Mouse (Mus musculus) MEL (cell line): ENCODE results near the gene Chil1. TPM values are rescaled to one million over a fixed set of nuclear protein-coding genes. Genes with fewer than 3 reads are reported as not detected.

Source experiments
- DNase-seq: peaks from one replicate; pipeline ENCODE4 v3.0.0; 2011; ENCODE audit warnings: low read depth, low spot score
- H3K27ac ChIP-seq: 2 replicates; pipeline ENCODE4 v1.5.1; 2012; ENCODE audit warnings: low read depth, mild to moderate bottlenecking, control low read depth, low read length, moderate library complexity; ENCODE audit not compliant: control insufficient read depth
- H3K27me3 ChIP-seq, 2 experiments: fragments of 150-350 bp in 1 of 2; sonication (generic) in 1 of 2; 2 replicates each; pipeline ENCODE4 v1.6.1; 2012; ENCODE audit warnings: low read length in 2 of 2, mild to moderate bottlenecking in 2 of 2, improper control_type of control experiment in 1 of 2, moderate library complexity in 1 of 2; ENCODE audit not compliant: insufficient read depth in 2 of 2, control insufficient read depth in 1 of 2
- H3K36me3 ChIP-seq, 2 experiments: 2 replicates each; pipeline ENCODE4 v1.6.1; 2012 to 2014; ENCODE audit warnings: low read length in 2 of 2, improper control_type of control experiment in 1 of 2, inconsistent platforms in 1 of 2, mild to moderate bottlenecking in 1 of 2; ENCODE audit not compliant: insufficient read depth in 2 of 2, control insufficient read depth in 1 of 2
- H3K4me1 ChIP-seq, 2 experiments: fragments of 150-350 bp in 1 of 2; sonication (generic) in 1 of 2; 2 replicates each; pipeline ENCODE4 v1.6.1; 2012; ENCODE audit warnings: low read length in 2 of 2, improper control_type of control experiment in 1 of 2, mild to moderate bottlenecking in 1 of 2; ENCODE audit not compliant: insufficient read depth in 2 of 2, control insufficient read depth in 1 of 2
- H3K4me3 ChIP-seq, 2 experiments: fragments of 150-350 bp in 1 of 2; sonication (generic) in 1 of 2; 2 replicates each; pipeline ENCODE4 v1.5.1; 2012; ENCODE audit warnings: low read depth in 2 of 2, low read length in 2 of 2, mild to moderate bottlenecking in 2 of 2, moderate library complexity in 2 of 2, control low read depth in 1 of 2, improper control_type of control experiment in 1 of 2; ENCODE audit not compliant: control insufficient read depth in 1 of 2, insufficient read depth in 1 of 2
- H3K79me2 ChIP-seq: 2 replicates; pipeline ENCODE4 v1.6.1; 2012; ENCODE audit warnings: mild to moderate bottlenecking, low read length, moderate library complexity; ENCODE audit not compliant: control insufficient read depth, poor library complexity, insufficient read depth
- H3K9ac ChIP-seq: 2 replicates; pipeline ENCODE4 v1.6.1; 2012; ENCODE audit warnings: low read depth, mild to moderate bottlenecking, control low read depth, low read length, moderate library complexity; ENCODE audit not compliant: control insufficient read depth, poor library complexity, severe bottlenecking
- H3K9me3 ChIP-seq: fragments of 150-350 bp; sonication (generic); replicated peaks from 2 replicates; pipeline ENCODE4 v1.6.1; 2012; ENCODE audit warnings: mild to moderate bottlenecking, low read length, improper control_type of control experiment, moderate library complexity; ENCODE audit not compliant: insufficient read depth
- BHLHE40 ChIP-seq: IDR thresholded peaks from 2 replicates; pipeline ENCODE4 v1.6.1; 2012; ENCODE audit warnings: low read depth, mild to moderate bottlenecking, inconsistent platforms, low read length, improper control_type of control experiment, borderline replicate concordance
- CHD1 ChIP-seq: IDR thresholded peaks from 2 replicates; pipeline ENCODE4 v1.6.1; 2012; ENCODE audit warnings: low read depth, mild to moderate bottlenecking, inconsistent platforms, low read length, improper control_type of control experiment
- CTCF ChIP-seq, 3 experiments: IDR thresholded peaks in 2 of 3; conservative IDR thresholded peaks in 1 of 3; 2 replicates each; pipeline ENCODE4 v1.5.1; 2011 to 2012; ENCODE audit warnings: low read length in 3 of 3, low read depth in 2 of 3, mild to moderate bottlenecking in 2 of 3, improper control_type of control experiment in 1 of 3, inconsistent platforms in 1 of 3, mixed read lengths in 1 of 3, moderate library complexity in 1 of 3; ENCODE audit not compliant: control insufficient read depth in 1 of 3, insufficient read depth in 1 of 3, poor library complexity in 1 of 3, severe bottlenecking in 1 of 3
- E2F4 ChIP-seq: IDR thresholded peaks from 2 replicates; pipeline ENCODE4 v1.6.1; 2011; ENCODE audit warnings: low read depth, low read length, improper control_type of control experiment, borderline replicate concordance
- ELF1 ChIP-seq: IDR thresholded peaks from 2 replicates; pipeline ENCODE4 v1.6.1; 2014; ENCODE audit warnings: low read depth, mild to moderate bottlenecking, inconsistent platforms, low read length, improper control_type of control experiment, moderate library complexity
- ETS1 ChIP-seq: IDR thresholded peaks from 2 replicates; pipeline ENCODE4 v1.6.1; 2012; ENCODE audit warnings: low read depth, mild to moderate bottlenecking, inconsistent platforms, low read length, improper control_type of control experiment, moderate library complexity
- GATA1 ChIP-seq: IDR thresholded peaks from 2 replicates; pipeline ENCODE4 v1.6.1; 2011; ENCODE audit warnings: low read depth, low read length, improper control_type of control experiment
- JUND ChIP-seq: IDR thresholded peaks from 2 replicates; pipeline ENCODE4 v1.6.1; 2011; ENCODE audit warnings: low read depth, mild to moderate bottlenecking, improper control_type of control experiment, low read length
- KAT2A ChIP-seq: conservative IDR thresholded peaks from 2 replicates; pipeline ENCODE4 v1.6.1; 2012; ENCODE audit warnings: low read depth, low read length, improper control_type of control experiment, inconsistent platforms
- MAFK ChIP-seq: IDR thresholded peaks from 2 replicates; pipeline ENCODE4 v1.6.1; 2011; ENCODE audit warnings: low read depth, mild to moderate bottlenecking, low read length, improper control_type of control experiment, borderline replicate concordance
- MAZ ChIP-seq: IDR thresholded peaks from 2 replicates; pipeline ENCODE4 v1.6.1; 2012; ENCODE audit warnings: low read depth, mild to moderate bottlenecking, inconsistent platforms, low read length, improper control_type of control experiment
- MXI1 ChIP-seq: IDR thresholded peaks from 2 replicates; pipeline ENCODE4 v1.6.1; 2011; ENCODE audit warnings: mild to moderate bottlenecking, low read depth, low read length, improper control_type of control experiment
- NRF1 ChIP-seq: IDR thresholded peaks from 2 replicates; pipeline ENCODE4 v1.6.1; 2014; ENCODE audit warnings: low read depth, mild to moderate bottlenecking, inconsistent platforms, low read length, improper control_type of control experiment, moderate library complexity; ENCODE audit not compliant: poor library complexity, insufficient read depth, severe bottlenecking
- POLR2A ChIP-seq, 2 experiments: IDR thresholded peaks; 2 replicates each; pipeline ENCODE4 v1.6.1; 2011 to 2012; ENCODE audit warnings: low read length in 2 of 2, mild to moderate bottlenecking in 2 of 2, control low read depth in 1 of 2, improper control_type of control experiment in 1 of 2, low read depth in 1 of 2, moderate library complexity in 1 of 2; ENCODE audit not compliant: control insufficient read depth in 1 of 2, insufficient read depth in 1 of 2, poor library complexity in 1 of 2
- POLR2AphosphoS5 ChIP-seq: IDR thresholded peaks from 2 replicates; pipeline ENCODE4 v1.6.1; 2012; ENCODE audit warnings: low read depth, borderline replicate concordance, mild to moderate bottlenecking, inconsistent platforms, low read length, moderate library complexity, mixed read lengths
- RAD21 ChIP-seq: IDR thresholded peaks from 2 replicates; pipeline ENCODE4 v1.6.1; 2011; ENCODE audit warnings: mild to moderate bottlenecking, low read depth, low read length, improper control_type of control experiment
- RCOR1 ChIP-seq: IDR thresholded peaks from 2 replicates; pipeline ENCODE4 v1.6.1; 2012; ENCODE audit warnings: low read depth, mild to moderate bottlenecking, inconsistent platforms, low read length, improper control_type of control experiment
- SIN3A ChIP-seq: IDR thresholded peaks from 2 replicates; pipeline ENCODE4 v1.6.1; 2012; ENCODE audit warnings: low read length, improper control_type of control experiment, inconsistent platforms
- SMC3 ChIP-seq: IDR thresholded peaks from 2 replicates; pipeline ENCODE4 v1.6.1; 2011; ENCODE audit warnings: low read depth, low read length, improper control_type of control experiment
- TBP ChIP-seq: IDR thresholded peaks from 2 replicates; pipeline ENCODE4 v1.8.0; 2011; ENCODE audit warnings: low read depth, low read length, improper control_type of control experiment
- USF1 ChIP-seq: IDR thresholded peaks from 2 replicates; pipeline ENCODE4 v1.6.1; 2014; ENCODE audit warnings: low read depth, mild to moderate bottlenecking, inconsistent platforms, low read length, improper control_type of control experiment, moderate library complexity
- ZNF384 ChIP-seq: IDR thresholded peaks from 2 replicates; pipeline ENCODE4 v1.6.1; 2012; ENCODE audit warnings: low read depth, mild to moderate bottlenecking, inconsistent platforms, low read length, improper control_type of control experiment
- polyA plus RNA-seq, 2 experiments: library from polyadenylated mRNA; stranded (reverse) in 1 of 2; unstranded in 1 of 2; fragments of >175 nt in 1 of 2; fragments of >200 nt in 1 of 2; gene quantifications; 2 replicates each; pipeline versions ENCODE4 v1.2.1 to v1.2.4; 2012; ENCODE audit warnings: low replicate concordance in 2 of 2, low read depth in 1 of 2; ENCODE audit not compliant: insufficient read length in 2 of 2, insufficient read depth in 1 of 2, missing spikeins in 1 of 2
- total RNA-seq: library from RNA; depleted of rRNA; stranded (reverse); fragments of 300-350 nt; gene quantifications from 2 replicates; pipeline ENCODE4 v1.2.3, GENCODE M21; 2012

The Chil1 gene
- total and polyA plus RNA-seq, 3 experiments = not detected

DNA sequence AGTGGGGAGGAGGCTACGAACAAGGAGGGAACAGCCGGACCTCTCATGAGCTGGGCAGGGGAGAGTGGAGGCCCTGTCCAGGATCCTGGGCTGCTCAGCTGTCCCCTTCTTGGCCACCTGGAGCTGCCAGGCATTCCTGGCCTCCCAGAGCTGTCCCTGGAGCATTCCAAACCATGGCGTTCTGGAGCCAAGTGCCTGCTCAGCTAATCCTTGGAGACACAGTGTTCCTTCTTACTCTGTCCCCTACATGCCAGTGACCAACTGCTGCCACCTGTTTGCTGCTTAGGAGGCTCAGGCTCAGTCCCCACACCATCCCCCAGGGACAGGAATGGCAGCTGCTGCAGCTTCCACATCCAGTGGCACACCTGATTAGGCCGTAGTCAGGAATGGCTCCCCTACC is 14.0 kb downstream of the Chil1 start:
- Histone ChIP-seq H3K4me3 (peak overlapping the region in 1 of 2 experiments; percentile 6; a peak in 1 of 4 replicates), H3K4me1 (peaks cover 0 to 13% of the 10 kb centered on the region in 2 experiments; a peak in 2 of 4 replicates), H3K79me2 (no peaks in the 10 kb centered on the region), H3K9me3 (no peaks in the 10 kb centered on the region), H3K9ac (0 out of 2 replicates have a peak overlapping the region, but pooled peaks have one; percentile 10), H3K27ac (no peak overlapping the region), H3K27me3 (no peaks in the 10 kb centered on the region), H3K36me3 (peaks cover 0 to 4% of the 10 kb centered on the region in 2 experiments; a peak in 1 of 4 replicates)
- TF ChIP-seq E2F4 = no peak
- TF ChIP-seq TBP = no peak
- no peak for TF ChIP-seq MAZ
- no peak for TF ChIP-seq RCOR1
- no peak for TF ChIP-seq NRF1
- TF ChIP-seq JUND = no peak
- TF ChIP-seq CHD1 = no peak
- TF ChIP-seq POLR2A (IDR thresholded peaks at IDR 0.05; ENCODE audit: control insufficient read depth in 1 of 2, insufficient read depth in 1 of 2, low read depth in 1 of 2, low read length in 2 of 2, poor library complexity in 1 of 2) = no peak
- TF ChIP-seq POLR2AphosphoS5 = no peak
- TF ChIP-seq ZNF384 = no peak
- no peak for TF ChIP-seq MAFK
- TF ChIP-seq USF1 = no peak
- TF ChIP-seq RAD21 = no peak
- TF ChIP-seq MXI1 = no peak
- no peak for TF ChIP-seq KAT2A
- no peak for TF ChIP-seq GATA1
- no peak for TF ChIP-seq BHLHE40
- no peak for TF ChIP-seq ELF1
- DNase-seq = no peak

DNA sequence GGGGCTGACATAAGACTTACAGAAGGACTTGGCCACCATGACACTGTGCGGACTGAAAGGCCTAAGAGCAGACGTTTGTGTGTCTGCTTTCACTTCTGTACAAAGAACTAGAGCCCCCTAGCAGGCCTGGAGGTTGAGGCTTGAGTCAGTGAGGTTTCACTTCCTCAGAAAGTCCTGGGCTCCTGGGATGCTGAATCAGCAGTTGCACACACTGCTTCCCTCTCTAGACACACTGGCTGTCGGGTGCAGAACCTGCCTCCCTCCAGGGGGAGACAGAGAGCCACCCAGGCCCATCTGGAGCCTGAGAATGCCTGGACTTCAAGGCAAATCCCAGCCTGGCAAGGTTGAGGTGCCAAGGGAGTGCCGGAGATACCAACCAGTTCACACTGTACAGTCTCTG is 14.4 kb downstream of the Chil1 start:
- no peak overlapping the region for H3K27ac ChIP-seq
- peak; percentile 83 for DNase-seq
- no peaks in the 10 kb centered on the region for H3K9me3 ChIP-seq
- no peak overlapping the region for H3K9ac ChIP-seq
- peak overlapping the region in 1 of 2 experiments; percentile 6; a peak in 1 of 4 replicates for H3K4me3 ChIP-seq
- no peaks in the 10 kb centered on the region for H3K79me2 ChIP-seq
- TF ChIP-seq SMC3 = peak; percentile 49
- TF ChIP-seq MAFK = peak; percentile 98
- peak; percentile 27 for TF ChIP-seq RAD21
- TF ChIP-seq ETS1 = no peak
- no peak for TF ChIP-seq SIN3A
- peak; percentile 65 to 82 (median 72) for TF ChIP-seq CTCF (IDR thresholded peaks at IDR 0.05 in 2 of 3, conservative IDR thresholded peaks at IDR 0.05 in 1 of 3; ENCODE audit: control insufficient read depth in 1 of 3, insufficient read depth in 1 of 3, low read depth in 2 of 3, low read length in 3 of 3, poor library complexity in 1 of 3, severe bottlenecking in 1 of 3)
- H3K27me3 ChIP-seq = no peaks in the 10 kb centered on the region
- peaks cover 0 to 4% of the 10 kb centered on the region in 2 experiments; a peak in 1 of 4 replicates for H3K36me3 ChIP-seq
- H3K4me1 ChIP-seq = peaks cover 0 to 13% of the 10 kb centered on the region in 2 experiments; a peak in 2 of 4 replicates
